Mouse (Mus musculus) midbrain, postnatal 0 days (tissue): ENCODE data around the gene Chst14. TPM values are rescaled to one million over a fixed set of nuclear protein-coding genes. Genes with fewer than 3 reads are reported as not detected.

Experiments
- ATAC-seq: fragments of 200-750 bp; cut with Nextera tagmentation; 2 replicates; pipeline ENCODE4 v1.8.0; 2017; ENCODE audit warnings: moderate number of reproducible peaks, mild to moderate bottlenecking, moderate TSS enrichment, moderate library complexity; ENCODE audit not compliant: low FRiP score
- DNase-seq: peaks from one replicate; pipeline ENCODE4 v3.0.0-alpha.2; 2015; ENCODE audit warnings: low spot score
- H3K27ac ChIP-seq: fragments of 300-500 bp; sonication (generic); 2 replicates; pipeline ENCODE4 v1.5.1; 2014; ENCODE audit warnings: low read depth, mild to moderate bottlenecking, low read length, mixed read lengths
- H3K27me3 ChIP-seq: fragments of 300-500 bp; sonication (generic); 2 replicates; pipeline ENCODE4 v1.6.1; 2014; ENCODE audit warnings: low read length, control low read depth, mixed read lengths; ENCODE audit not compliant: insufficient read depth
- H3K36me3 ChIP-seq: fragments of 300-500 bp; sonication (generic); 2 replicates; pipeline ENCODE4 v1.6.1; 2014; ENCODE audit warnings: low read length, control low read depth, mixed read lengths; ENCODE audit not compliant: insufficient read depth
- H3K4me1 ChIP-seq: fragments of 300-500 bp; sonication (generic); 2 replicates; pipeline ENCODE4 v1.6.1; 2014; ENCODE audit warnings: mild to moderate bottlenecking, control low read depth, antibody characterized with exemption, low read length, mixed read lengths; ENCODE audit not compliant: insufficient read depth
- H3K4me2 ChIP-seq: fragments of 300-500 bp; sonication (generic); 2 replicates; pipeline ENCODE4 v1.6.1; 2014; ENCODE audit warnings: low read depth, mild to moderate bottlenecking, low read length, mixed read lengths; ENCODE audit not compliant: poor library complexity, severe bottlenecking
- H3K4me3 ChIP-seq: fragments of 300-500 bp; sonication (generic); 2 replicates; pipeline ENCODE4 v1.5.1; 2014; ENCODE audit warnings: low read depth, mild to moderate bottlenecking, low read length, moderate library complexity
- H3K9ac ChIP-seq: fragments of 300-500 bp; sonication (generic); replicated peaks from 2 replicates; pipeline ENCODE4 v1.6.1; 2014; ENCODE audit warnings: mild to moderate bottlenecking, low read length, moderate library complexity, mixed read lengths; ENCODE audit not compliant: poor library complexity, severe bottlenecking
- H3K9me3 ChIP-seq: fragments of 300-500 bp; sonication (generic); 2 replicates; pipeline ENCODE4 v1.6.1; 2016; ENCODE audit warnings: low read length, control low read depth
- CTCF ChIP-seq: IDR thresholded peaks from 2 replicates; pipeline ENCODE4 v1.5.1; 2016; ENCODE audit warnings: antibody characterized with exemption, mild to moderate bottlenecking
- WGBS: fragments of 180-500 bp; shearing (Covaris S2); extraction: QIAGEN DNeasy Blood & Tissue Kit; methylation state at CpG from one replicate; pipeline ENCODE4 v1.1.7; 2014; 5-methylcytosine and 5-hydroxymethylcytosine counted together
- polyA plus RNA-seq: library from polyadenylated mRNA; unstranded; fragments of >200 nt; fragmentation: Nextera tagmentation; extraction: Ambion mirVana; gene quantifications from 2 replicates; pipeline ENCODE4 v1.2.1, GENCODE M21; 2015
- total RNA-seq: library from RNA; depleted of rRNA; stranded (reverse); fragments of >200 nt; gene quantifications from 2 replicates; pipeline ENCODE4 v1.2.3, GENCODE M21; 2014; rRNA removed

Chst14 gene
- total and polyA plus RNA-seq, 2 experiments from 2014 or later: 3.0 to 4.9 TPM

DNA sequence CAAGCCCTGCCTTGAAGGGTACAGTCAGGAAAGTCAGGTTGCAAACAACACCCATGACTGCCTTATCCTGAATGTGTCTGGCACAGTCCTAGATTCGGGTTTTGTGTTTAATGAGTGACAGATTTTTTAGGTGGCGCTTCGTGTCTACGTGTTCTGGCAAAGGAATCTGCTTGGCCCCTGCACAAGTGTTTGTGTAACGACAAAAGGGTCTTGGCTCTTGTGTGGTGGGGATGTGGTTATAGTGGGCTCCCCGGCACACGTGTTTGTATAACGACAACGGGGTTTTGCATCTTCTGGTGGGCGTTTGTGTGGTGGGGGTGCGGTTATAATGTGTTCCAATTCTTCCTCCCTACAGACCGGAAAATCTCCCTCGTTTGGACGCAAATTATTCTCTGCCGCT, 49.6 kb downstream of the Chst14 start:
- WGBS: under 1% methylated on average over 15 of the region's 15 CpGs
- Histone ChIP-seq H3K27me3 (peaks cover 17% of the 10 kb centered on the region), H3K27ac (0 out of 2 replicates have a peak overlapping the region, but pooled peaks have one; percentile 32), H3K4me1 (0 out of 2 replicates have a peak, but pooled peaks cover 3% of the 10 kb centered on the region), H3K4me3 (peak overlapping the region; percentile 50), H3K9ac (peak overlapping the region; percentile 64), H3K36me3 (no peaks in the 10 kb centered on the region), H3K4me2 (peak overlapping the region; percentile 87), H3K9me3 (no peaks in the 10 kb centered on the region)
- ATAC-seq: peak; percentile 24; the same call in 1 of the 2 replicates
- peak; percentile 17 for DNase-seq
- TF ChIP-seq CTCF: no peak

GRCm38 (mm10) chr2:118976282-118976929, 50.1 kb downstream of the Chst14 start:
- ATAC-seq (peak; percentile 83), DNase-seq (peak; percentile 80)
- 0 out of 2 replicates have a peak, but pooled peaks cover 3% of the 10 kb centered on the region for H3K4me1 ChIP-seq
- H3K27me3 ChIP-seq: peaks cover 17% of the 10 kb centered on the region
- H3K9me3 ChIP-seq: no peaks in the 10 kb centered on the region
- H3K4me3 ChIP-seq: peak overlapping the region; percentile 50
- TF ChIP-seq CTCF: peak; percentile 76
- no peaks in the 10 kb centered on the region for H3K36me3 ChIP-seq
- peak overlapping the region; percentile 64 for H3K9ac ChIP-seq
- WGBS: under 1% methylated on average over 57 of the region's 57 CpGs
- peak overlapping the region; percentile 32; the same call in 1 of the 2 replicates for H3K27ac ChIP-seq
- peak overlapping the region; percentile 87 for H3K4me2 ChIP-seq

GRCm38 (mm10) chr2:118976941-118977340, 50.6 kb downstream of the Chst14 start:
- no peak for TF ChIP-seq CTCF
- Histone ChIP-seq H3K36me3 (no peaks in the 10 kb centered on the region), H3K4me2 (peak overlapping the region; percentile 87), H3K27ac (0 out of 2 replicates have a peak overlapping the region, but pooled peaks have one; percentile 32), H3K9ac (peak overlapping the region; percentile 64), H3K27me3 (peaks cover 17% of the 10 kb centered on the region), H3K9me3 (no peaks in the 10 kb centered on the region), H3K4me3 (peak overlapping the region; percentile 50), H3K4me1 (0 out of 2 replicates have a peak, but pooled peaks cover 3% of the 10 kb centered on the region)
- no peak for DNase-seq
- 11% methylated on average over 5 of the region's 5 CpGs for WGBS
- no peak for ATAC-seq

GRCm38 (mm10) chr2:118978064-118978463, 51.8 kb downstream of the Chst14 start:
- Histone ChIP-seq H3K36me3 (no peaks in the 10 kb centered on the region), H3K9ac (no peak overlapping the region), H3K27me3 (peaks cover 17% of the 10 kb centered on the region), H3K4me2 (no peak overlapping the region), H3K4me3 (no peak overlapping the region), H3K27ac (no peak overlapping the region), H3K4me1 (0 out of 2 replicates have a peak, but pooled peaks cover 3% of the 10 kb centered on the region), H3K9me3 (no peaks in the 10 kb centered on the region)
- no peak for ATAC-seq
- DNase-seq: peak; percentile 36
- peak; percentile 53 for TF ChIP-seq CTCF
- WGBS: 28% methylated on average over 6 of the region's 6 CpGs

Other genes starting within 250 kb of the Chst14 start
- gene Ankrd63, start 222.5 kb upstream of the Chst14 start, total RNA-seq: 0.22 TPM in 1 of 2 replicates, not detected in the other
- 0.04 TPM in 1 of 2 replicates, not detected in the other for gene Ankrd63, start 222.5 kb upstream of the Chst14 start, polyA plus RNA-seq
- gene Plcb2, start 198.1 kb upstream of the Chst14 start, total RNA-seq: 0.52 and 2.4 TPM in 2 replicates
- gene Plcb2, start 198.1 kb upstream of the Chst14 start, polyA plus RNA-seq: 0.53 and 0.63 TPM in 2 replicates
- gene Inafm2, start 180.7 kb upstream of the Chst14 start, total RNA-seq: 13.5 and 17.4 TPM in 2 replicates
- gene Inafm2, start 180.7 kb upstream of the Chst14 start, polyA plus RNA-seq: 12.6 and 13.3 TPM in 2 replicates
- gene Ccdc9b, start 163.8 kb upstream of the Chst14 start, total RNA-seq: 1.5 and 3.4 TPM in 2 replicates
- 0.74 and 0.79 TPM in 2 replicates for gene Ccdc9b, start 163.8 kb upstream of the Chst14 start, polyA plus RNA-seq
- gene Phgr1, start 153.7 kb upstream of the Chst14 start, total RNA-seq: not detected in 2 replicates
- gene Phgr1, start 153.7 kb upstream of the Chst14 start, polyA plus RNA-seq: not detected in 2 replicates
- gene Disp2, start 146.8 kb upstream of the Chst14 start, total RNA-seq: 180 and 201 TPM in 2 replicates
- gene Disp2, start 146.8 kb upstream of the Chst14 start, polyA plus RNA-seq: 68.7 and 72.6 TPM in 2 replicates
- gene Knstrn, start 112.5 kb upstream of the Chst14 start, total RNA-seq: 3.1 and 4.5 TPM in 2 replicates
- gene Knstrn, start 112.5 kb upstream of the Chst14 start, polyA plus RNA-seq: 5.6 and 6.6 TPM in 2 replicates
- 57.5 and 62.4 TPM in 2 replicates for gene Ivd, start 64.5 kb upstream of the Chst14 start, total RNA-seq
- gene Ivd, start 64.5 kb upstream of the Chst14 start, polyA plus RNA-seq: 50.7 and 54.9 TPM in 2 replicates
- gene Bahd1, start 26.1 kb upstream of the Chst14 start, total RNA-seq: 22.0 and 28.6 TPM in 2 replicates
- 6.1 and 6.6 TPM in 2 replicates for gene Bahd1, start 26.1 kb upstream of the Chst14 start, polyA plus RNA-seq
- 26.5 and 44.7 TPM in 2 replicates for gene Ccdc32, start 102.9 kb downstream of the Chst14 start, total RNA-seq
- gene Ccdc32, start 102.9 kb downstream of the Chst14 start, polyA plus RNA-seq: 49.4 and 51.8 TPM in 2 replicates
- 10.1 and 10.2 TPM in 2 replicates for gene Rpusd2, start 108.3 kb downstream of the Chst14 start, total RNA-seq
- 2.9 and 3.2 TPM in 2 replicates for gene Rpusd2, start 108.3 kb downstream of the Chst14 start, polyA plus RNA-seq
- 1.5 and 2.3 TPM in 2 replicates for gene Knl1, start 120.6 kb downstream of the Chst14 start, total RNA-seq
- 1.9 and 3.7 TPM in 2 replicates for gene Knl1, start 120.6 kb downstream of the Chst14 start, polyA plus RNA-seq
- 0.22 and 0.66 TPM in 2 replicates for gene Rad51, start 186.3 kb downstream of the Chst14 start, total RNA-seq
- gene Rad51, start 186.3 kb downstream of the Chst14 start, polyA plus RNA-seq: 3.9 and 5.9 TPM in 2 replicates
- gene Rmdn3, start 230.5 kb downstream of the Chst14 start, total RNA-seq: 34.8 and 37.2 TPM in 2 replicates
- 38.8 and 43.1 TPM in 2 replicates for gene Rmdn3, start 230.5 kb downstream of the Chst14 start, polyA plus RNA-seq
- gene Gchfr, start 241.3 kb downstream of the Chst14 start, total RNA-seq: 11.0 and 15.9 TPM in 2 replicates
- 9.9 and 12.0 TPM in 2 replicates for gene Gchfr, start 241.3 kb downstream of the Chst14 start, polyA plus RNA-seq
- gene Gm14137, start 248.0 kb downstream of the Chst14 start, total RNA-seq: 0.05 TPM in 1 of 2 replicates, not detected in the other
- gene Gm14137, start 248.0 kb downstream of the Chst14 start, polyA plus RNA-seq: 0.32 and 0.47 TPM in 2 replicates